Mouse (Mus musculus): ENCODE measurements around the gene Gm5134.

Gm5134 gene

DNA sequence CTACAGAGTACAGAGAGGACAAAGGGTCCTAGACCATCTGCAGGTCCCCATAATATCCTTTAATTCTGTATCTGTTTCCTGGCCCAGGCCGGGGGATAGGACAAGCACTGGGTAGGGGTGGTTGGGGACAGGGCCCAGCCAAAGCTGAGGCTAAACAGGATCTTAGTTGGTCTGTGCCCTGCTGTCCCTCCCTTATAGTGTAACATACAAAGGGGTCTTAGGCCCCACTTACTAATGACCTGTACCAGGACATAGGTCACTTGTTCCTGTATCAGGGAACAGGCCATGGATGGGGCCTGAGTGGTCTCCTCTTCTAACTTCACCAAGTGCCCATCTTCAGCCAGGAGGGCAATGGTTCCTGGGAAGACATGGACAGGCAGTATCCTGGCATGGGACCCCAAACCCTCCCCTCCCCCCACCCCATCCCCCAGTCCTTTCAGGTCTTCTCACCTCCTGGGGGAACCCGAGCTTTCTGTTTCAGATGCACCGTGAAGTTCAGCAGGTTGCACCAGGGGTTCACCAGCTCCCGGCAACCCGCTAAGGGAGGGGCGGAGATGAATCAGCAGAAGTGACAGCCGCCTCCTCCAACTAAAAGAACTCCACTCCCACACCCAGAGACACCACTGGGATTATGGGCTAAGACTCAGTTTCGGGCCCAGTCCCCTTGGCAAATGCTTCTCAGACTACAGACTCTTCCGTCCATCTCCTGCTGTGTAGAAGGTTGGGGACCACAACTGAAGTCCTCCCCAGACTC is 14.7 kb upstream of the Gm5134 start:
- DNase-seq (ENCODE audit: low read depth): no peak

DNA sequence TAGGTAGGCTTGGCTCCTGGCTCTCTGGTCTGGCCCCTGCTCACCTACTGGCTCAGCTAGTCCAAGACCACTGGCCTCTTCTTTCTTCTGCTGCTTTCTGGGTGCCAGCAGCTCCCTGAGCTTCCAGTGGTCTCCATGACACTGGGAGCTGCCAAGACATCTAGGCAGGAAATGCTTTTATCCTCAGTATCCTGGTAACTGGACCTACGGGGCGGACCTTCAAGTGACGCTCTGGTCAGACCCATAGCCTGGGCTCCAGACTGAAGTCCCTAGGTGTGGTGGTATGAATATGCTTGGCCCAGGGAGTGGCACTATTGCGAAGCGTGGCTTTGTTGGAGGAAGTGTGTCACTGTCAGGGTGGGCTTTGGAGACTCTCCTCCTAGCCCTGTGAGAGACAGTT is 13.8 kb upstream of the Gm5134 start, which contains the start of gene Gm867:
Gm867 (minus strand) TSS at position 153 of the 400 bp plus-strand sequence.
- DNase-seq (ENCODE audit: low read depth): no peak

DNA sequence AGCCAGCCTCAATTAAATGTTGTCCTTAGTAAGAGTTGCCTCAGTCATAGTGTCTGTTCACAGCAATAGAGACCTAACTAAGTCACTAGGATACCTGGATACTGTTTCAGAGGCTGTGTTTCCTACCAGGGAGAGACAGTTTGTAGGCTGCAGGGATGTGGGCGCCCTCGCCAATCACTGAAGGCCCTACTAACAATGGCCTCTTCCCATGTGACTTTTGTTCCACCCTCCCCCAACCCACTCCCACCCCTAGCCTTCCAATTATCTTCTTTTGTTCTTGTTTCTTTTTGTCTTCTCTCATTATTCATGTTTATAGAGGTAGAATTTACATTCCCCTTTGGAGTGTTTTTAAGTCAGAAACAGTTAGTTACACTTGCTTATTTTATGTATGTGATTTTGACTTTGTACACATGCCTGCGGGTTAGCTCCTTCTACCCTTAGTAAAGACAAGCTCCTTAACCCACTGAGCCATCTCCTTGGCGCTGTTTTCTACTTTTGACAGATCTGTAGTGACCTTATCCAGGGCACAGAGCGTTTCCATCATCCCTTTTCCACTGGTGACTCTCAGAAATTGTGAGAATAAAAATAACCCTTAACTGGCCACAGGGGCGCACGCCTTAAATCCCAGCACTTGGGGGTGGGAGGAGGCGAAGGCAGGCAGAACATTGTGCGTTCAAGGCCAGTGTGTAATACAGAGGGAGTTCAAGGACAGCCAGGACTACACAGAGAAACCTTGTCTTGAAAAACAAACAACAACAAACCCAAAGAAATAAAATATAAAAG is 13.1 kb upstream of the Gm5134 start:
- no peak for DNase-seq (ENCODE audit: low read depth)

DNA sequence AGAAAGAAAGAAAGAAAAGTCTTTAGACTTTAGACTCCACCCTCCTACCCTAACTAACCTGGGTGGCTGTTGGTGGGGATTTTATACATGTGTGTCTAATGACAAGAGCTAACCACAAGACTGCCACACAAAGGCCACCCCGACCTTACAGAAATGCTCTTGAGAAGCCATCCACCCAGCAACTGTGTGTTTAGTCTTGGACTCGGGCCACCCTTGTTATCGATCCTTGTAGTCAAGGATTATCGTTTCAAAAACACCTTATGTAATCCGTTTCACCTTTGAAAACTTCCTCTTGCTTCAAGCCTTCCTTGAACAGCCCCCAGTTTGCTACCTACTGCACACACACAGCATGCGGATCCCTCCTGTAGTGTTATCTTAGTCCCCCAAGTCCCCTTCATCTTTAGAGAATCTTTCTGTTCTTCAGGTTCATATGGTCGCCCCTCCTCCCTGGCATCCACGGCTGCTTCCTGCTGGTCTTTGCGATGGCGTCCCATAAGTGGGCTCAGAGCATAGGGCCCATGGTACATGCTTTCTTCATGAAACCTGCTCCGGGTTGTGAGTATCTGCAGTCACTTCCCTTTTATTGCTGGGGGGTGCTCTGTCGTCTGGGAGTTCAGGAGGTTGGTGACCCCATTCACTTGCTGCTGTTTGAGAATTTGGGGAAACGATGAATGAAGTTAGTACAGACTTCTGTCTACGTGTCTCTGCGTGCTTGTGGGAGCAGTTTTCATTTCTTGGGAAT is 11.4 kb upstream of the Gm5134 start, which contains the start of gene Vpreb3:
Vpreb3 (plus strand) TSS at position 322 of the 742 bp plus-strand sequence.
- DNase-seq (ENCODE audit: low read depth): no peak

DNA sequence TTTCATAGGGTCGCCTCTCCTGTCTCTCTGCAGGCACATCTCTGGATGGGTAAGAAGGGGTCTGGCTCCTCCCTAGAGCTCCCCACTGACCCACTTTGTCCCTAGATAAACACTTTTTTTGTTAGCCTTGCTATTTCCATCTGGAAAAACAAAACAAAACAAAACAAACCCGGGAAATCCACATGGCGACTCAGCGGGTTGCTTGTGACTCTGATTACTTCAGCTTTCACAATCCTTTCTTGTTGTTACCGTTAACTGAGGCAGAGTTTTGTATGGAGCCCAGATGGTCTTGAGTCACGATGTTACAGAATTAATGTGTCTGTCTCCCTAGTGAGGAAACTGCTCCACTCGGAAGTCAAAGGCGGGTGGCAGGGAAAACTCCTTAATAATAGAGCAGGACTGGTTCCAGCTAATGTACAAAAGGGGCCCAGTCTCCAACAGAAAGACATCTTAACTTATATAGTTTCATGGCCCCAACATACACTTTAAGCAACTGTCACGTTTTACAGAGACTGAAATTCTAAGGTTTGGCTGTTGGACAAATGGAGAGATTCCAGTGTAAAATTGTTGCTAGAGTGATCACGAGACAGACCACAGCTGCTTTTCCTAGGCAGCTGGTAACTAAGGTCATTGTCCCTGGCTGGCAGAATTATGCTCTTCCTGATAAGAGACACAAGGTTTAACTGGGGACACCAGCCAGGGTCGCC is 10.1 kb upstream of the Gm5134 start:
- DNase-seq (ENCODE audit: low read depth): no peak

DNA sequence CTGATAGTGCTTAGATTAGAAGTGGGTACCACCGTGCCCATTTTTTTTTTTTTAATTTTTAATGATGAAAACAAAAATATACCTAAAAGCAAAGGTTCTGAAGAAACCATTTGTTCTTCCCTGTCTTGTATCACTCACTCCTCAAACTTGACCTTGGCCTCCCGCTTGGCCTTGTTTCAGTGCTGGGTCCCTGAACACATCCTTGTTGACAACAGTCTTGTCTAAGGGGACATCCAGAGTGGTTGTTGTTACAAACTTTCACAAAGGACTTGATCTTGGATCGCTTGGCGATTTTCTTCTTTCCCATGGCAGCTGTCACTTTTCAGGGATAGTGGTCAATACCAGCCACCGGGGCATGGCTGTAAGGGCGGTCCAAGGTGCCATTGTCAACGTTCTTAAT is 9.1 kb upstream of the Gm5134 start:
- DNase-seq (ENCODE audit: low read depth): no peak

DNA sequence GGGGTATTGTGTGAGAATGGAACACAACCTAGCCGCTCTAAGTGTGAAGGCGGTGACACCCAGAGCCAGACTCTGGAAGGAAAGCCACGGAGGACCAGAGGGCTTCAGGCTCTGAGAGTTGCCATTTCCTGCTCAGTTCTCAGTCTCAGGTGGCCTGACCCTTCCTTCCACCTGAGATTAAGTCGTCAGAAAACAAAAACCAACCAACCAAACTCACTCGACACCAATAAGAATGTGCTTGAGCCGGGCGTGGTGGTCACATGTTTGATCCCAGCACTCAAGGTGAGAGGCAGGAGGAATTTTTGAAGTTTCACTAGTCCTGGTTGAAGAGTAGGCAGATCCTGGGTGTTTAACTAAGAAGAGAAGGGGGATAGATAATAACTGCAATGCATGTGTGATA is 8.4 kb upstream of the Gm5134 start:
- no peak for DNase-seq (ENCODE audit: low read depth)

DNA sequence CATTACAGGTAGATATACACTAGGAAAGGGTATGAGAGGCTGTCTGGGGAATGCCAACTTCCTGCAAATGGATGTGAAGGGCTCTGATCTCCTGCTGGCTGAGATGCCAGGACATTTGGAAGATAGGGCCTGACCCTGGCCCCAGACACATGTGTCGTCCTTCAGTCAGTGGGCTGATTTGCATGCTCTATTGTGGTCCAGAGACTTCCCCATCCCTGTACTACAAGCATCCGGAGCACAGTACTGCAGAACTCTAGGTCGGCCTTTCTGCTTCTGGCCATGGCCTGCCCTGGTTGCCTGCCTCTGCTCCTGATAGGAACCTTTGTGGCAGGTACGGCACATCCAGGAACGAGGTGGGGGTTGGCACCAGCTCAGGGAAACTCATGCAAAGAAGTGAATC is 6.2 kb upstream of the Gm5134 start:
- DNase-seq (ENCODE audit: low read depth): no peak

DNA sequence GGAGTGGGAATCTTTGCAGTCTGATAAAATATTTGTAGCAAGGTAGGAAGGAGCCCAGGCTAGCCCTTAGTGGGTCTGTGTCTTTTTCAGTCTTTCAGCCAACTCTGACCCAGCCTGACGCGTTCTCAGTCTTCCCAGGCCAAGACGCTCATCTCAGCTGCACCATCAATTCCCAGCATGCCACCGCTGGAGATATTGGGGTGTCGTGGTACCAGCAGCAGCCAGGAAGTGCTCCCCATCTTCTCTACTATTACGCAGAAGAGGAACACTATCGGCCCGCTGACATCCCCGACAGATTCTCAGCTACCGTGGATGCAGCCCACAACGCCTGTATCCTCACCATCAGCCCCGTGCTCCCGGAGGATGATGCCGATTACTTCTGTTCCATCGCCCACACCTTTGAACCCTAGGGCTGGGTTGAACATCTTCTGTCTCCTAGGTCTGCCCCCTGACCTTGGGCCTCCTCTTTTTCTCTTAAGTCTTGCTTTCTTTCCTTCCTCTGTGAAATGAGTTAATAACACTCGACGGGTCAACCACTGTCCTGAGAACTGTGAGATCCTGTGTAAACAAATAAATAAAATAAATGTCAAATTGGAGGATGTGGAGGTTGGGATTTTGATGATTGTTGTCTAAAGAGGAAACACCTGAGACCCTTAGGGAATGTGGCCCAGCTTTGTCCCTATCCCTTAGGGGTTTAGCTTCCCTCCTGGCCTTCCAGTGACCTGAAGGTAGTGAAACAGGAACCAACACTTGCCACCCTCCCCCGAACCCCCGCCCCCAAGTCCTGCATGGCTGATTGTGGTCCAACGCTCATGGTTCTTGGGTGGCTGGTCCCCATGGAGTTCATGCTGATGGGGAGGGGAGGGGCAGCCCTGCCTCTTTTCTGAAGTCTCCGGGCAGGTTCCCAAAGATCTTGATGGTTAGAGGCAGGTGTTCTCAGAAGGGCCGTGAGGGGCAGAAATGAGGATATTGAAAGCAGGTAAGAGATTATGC is 5.0 kb upstream of the Gm5134 start:
- no peak for DNase-seq (ENCODE audit: low read depth)

DNA sequence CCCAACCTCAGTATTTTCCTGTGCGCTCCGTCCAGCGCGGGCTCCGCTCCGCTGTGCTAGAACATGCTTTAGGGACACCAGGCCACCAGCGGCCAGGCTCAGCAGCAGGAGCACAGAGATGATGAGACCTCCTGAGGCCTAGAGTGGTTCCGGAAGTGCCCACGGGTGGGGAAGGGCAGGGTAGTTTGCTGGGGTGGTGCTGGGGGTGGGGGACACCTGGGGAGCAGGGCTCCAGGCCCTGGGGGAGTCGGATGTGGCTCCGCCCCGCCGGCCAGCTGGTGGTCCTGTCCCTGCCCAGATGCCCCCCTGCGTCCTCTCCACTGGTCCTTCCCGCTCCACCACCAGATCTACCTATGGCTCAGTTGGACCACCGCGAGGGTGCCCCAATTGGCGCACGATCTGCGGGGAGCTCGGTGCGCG is 3.5 kb upstream of the Gm5134 start:
- DNase-seq (ENCODE audit: low read depth): peak; percentile 32

DNA sequence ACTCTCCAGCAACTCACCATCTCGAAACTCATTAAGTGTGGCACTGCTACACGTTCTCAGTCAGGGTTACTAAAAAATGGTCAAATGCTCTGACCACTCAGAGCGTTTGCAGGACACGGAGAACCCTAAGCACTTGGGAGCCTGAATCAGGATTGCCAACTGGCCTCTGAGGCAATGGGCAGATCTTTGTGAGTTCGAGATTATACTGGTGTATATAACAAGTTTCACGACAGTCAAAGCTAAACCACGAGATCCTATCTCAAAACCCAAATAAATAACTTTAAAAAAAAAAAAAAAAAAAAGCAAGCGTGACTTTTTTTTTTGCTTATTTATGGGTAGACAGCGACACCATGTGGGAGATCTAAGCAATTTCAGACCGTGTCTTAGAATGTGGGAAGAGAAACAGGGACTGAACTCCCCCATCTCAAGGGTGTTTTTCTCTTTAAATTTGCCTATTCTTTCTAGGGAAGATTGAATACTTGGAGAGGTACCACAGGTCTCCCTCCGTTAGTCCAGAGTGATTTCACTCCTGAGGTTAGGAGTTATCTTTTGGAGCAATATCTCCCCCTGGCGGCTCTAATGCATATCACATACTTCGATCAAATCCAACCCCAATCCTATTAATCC is 2.8 kb upstream of the Gm5134 start:
- peak; percentile 88 for DNase-seq (ENCODE audit: low read depth)

DNA sequence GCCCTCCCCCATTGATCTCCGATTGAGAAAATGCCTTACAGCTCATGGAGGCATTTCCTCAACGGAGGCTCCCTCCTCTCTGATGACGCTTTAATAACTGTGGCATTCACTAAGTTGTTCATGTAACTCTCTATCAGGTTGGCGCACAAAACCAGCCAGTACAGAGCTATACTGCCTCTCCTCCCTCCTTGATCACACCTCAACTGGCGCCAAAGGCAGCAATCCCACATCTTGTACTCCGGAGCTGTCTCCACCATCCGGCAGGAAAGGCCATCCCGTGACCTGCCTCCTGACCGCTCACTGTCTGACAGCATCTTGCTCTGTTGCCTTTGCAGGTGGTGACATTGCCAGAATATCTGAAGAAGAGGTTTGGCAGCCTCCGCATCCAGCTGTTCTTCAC is 19.5 kb downstream of the Gm5134 start:
- no peak for DNase-seq (ENCODE audit: low read depth)

DNA sequence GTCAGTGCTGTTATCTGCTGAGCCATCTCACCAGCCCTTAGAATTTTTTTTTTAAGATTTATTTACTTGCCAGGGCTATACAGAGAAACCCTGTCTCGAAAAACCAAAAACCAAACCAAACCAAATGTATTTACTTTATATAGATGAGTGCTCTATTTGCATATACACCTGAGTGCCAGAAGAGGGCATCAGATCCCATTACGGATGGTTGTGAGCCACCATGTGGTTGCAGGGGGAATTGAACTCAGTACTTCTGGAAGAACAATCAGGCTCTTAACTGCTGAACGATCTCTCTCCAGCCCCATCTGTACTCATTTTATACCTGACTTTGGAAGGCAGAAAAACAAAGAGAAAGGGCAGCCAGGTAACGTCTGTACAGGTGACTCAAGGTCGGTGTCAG is 20.9 kb downstream of the Gm5134 start:
- peak; percentile 71 for DNase-seq (ENCODE audit: low read depth)

DNA sequence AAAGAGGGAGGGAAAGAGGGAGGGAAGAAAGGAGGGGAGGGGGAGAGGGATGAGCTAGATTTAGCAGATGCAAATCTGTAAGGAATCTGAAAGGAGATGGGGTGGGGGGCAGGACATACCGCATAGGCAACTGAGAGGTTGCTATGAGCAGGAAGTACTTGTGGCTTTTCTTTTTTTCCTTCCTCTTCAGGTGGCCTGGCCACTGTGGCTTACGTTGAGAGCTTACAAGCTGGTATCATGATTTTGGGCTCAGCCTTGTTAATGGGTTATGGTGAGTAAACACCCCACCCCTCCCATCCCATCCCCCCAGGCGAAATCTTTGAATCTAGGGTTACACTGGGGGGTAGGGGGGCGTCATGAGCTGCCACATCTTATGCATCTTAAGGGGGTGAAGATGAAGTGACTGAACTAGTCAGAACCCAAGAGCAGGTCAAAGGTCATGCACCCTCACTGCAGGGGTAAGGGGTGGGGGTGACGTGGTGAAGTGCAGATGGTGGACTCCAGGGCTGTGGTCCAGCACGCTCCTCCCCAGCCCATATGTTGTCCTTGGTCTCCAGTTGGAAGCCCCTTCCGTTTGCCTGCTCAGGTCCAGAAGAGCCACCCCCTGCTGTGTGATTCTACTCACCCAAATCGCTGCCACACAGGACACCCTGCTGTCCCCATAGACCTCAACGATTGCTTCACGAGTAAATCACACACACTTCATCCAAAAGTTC is 24.0 kb downstream of the Gm5134 start:
- peak; percentile 25 for DNase-seq (ENCODE audit: low read depth)

DNA sequence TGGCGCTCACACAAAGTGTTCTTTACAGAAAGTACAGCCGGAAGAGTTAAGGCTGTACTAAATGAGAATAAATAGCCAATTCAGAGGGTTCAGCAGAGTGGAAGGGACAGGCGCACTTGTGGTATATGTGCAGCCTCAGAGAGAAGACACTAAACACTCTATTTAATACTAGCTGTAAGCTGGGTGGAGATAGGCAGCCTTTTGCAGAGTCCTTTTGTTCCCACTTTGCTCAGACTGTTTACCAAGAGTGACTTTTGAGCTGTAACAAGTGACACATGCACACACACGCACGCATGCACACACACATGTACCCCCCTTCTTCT is 24.5 kb downstream of the Gm5134 start:
- DNase-seq (ENCODE audit: low read depth): no peak

DNA sequence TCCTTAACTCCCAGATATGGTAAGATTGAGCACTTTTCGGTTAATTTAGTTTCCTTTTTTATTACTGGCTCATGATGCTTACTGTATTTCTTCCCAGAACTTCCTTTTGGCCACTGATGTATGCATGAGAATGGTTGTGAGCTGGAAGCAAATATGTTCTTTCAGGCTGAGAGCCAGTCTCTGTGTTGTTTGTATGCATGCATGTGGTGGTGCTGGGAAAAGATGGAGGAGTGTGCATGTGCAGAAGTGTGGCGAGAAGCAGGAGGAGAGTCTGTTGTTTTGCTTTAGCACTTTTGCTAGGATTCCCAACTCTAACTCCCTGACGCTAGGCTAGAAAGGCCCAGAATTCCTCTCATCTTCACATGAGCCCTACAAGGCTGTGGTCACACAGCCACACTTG is 25.1 kb downstream of the Gm5134 start:
- DNase-seq (ENCODE audit: low read depth): no peak

DNA sequence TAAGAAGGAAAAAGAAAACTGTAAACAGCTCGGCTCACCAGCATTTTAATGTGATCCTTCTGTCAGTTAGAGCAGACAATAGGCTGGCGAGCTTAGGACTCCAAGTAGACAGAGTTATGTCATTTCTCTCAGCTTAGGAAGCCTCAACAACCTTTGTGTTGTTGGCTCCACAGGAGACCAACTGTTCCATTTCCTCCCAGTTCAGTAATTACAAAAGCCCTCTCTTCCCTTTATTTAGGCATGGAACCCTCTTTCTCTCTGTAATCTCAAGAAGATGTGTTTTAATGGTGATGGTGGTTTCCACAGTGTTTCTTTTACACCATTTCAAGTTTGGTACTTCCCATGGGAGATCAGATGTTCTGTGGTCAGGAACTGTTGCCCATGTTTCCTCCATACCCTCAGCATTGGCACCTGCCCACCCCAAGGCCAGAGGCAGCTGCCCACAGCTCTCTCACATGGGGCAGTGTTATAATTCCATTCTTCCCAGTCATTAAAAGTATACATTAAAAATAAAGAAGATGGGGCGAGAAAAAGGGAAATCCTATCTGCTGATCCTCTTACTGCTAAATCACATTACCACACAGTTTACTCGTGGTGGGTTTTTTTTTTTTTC is 36.2 kb downstream of the Gm5134 start:
- no peak for DNase-seq (ENCODE audit: low read depth)

DNA sequence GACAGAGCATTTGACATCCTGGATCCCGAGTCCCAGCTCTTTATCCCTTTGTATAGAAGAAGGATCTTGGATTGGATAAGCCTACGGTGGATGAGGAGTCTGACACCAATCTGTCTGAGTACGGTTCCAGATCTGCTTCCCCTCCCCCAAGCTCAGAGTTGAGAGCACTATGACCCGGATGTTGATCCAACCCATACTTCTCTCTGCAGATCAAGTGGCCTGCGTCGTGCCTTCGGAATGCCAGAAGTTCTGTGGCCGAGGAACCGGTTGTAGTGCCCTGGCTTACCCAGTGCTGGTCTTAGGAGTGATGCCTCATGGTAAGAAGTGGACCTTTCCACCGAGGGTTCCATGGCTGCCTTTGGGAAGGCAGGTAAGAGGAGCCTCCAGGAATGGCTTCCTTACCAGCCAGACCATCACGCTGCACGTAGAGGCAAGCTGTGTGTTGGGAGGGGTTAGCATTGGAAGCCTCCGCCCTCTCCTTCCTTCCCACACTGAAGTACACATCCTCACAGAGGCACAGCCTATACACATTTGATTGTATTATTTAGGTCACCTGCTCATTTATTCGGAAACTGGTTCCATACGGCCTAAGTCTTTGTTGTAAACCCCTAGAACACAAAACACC is 39.4 kb downstream of the Gm5134 start:
- no peak for DNase-seq (ENCODE audit: low read depth)
